Mouse (Mus musculus) thymus, adult 2 months (tissue): ENCODE data around the gene Hbb-bs. TPM values are rescaled to one million over a fixed set of nuclear protein-coding genes. Genes with fewer than 3 reads are reported as not detected.
"Not testable (repeated sequence)": the region's sequence is repeated elsewhere in the genome, so short reads cannot be mapped to it uniquely, and the experiment has no call there.

Source experiments
- DNase-seq: peaks from one replicate; pipeline ENCODE4 v3.0.0; 2021
- H3K27ac ChIP-seq: fragments of 200-500 bp; 2 replicates; pipeline ENCODE4 v1.5.1; 2012; ENCODE audit warnings: low read length, control low read depth; ENCODE audit not compliant: control insufficient read depth, insufficient read depth
- H3K27me3 ChIP-seq: fragments of 200-500 bp; 2 replicates; pipeline ENCODE4 v1.6.1; 2012; ENCODE audit warnings: mild to moderate bottlenecking, low read length, moderate library complexity, mixed read lengths; ENCODE audit not compliant: control insufficient read depth, insufficient read depth
- H3K36me3 ChIP-seq: fragments of 200-500 bp; 2 replicates; pipeline ENCODE4 v1.6.1; 2012; ENCODE audit warnings: mild to moderate bottlenecking, low read length, moderate library complexity; ENCODE audit not compliant: control insufficient read depth, insufficient read depth
- H3K4me1 ChIP-seq: fragments of 200-500 bp; replicated peaks from 2 replicates; pipeline ENCODE4 v1.6.1; 2012; ENCODE audit warnings: low read length; ENCODE audit not compliant: control insufficient read depth, insufficient read depth
- H3K4me3 ChIP-seq: fragments of 200-500 bp; 2 replicates; pipeline ENCODE4 v1.5.1; 2012; ENCODE audit warnings: mild to moderate bottlenecking, low read length, control low read depth, moderate library complexity; ENCODE audit not compliant: control insufficient read depth, insufficient read depth
- CTCF ChIP-seq: fragments of 200-500 bp; IDR thresholded peaks from 2 replicates; pipeline ENCODE4 v1.5.1; 2012; ENCODE audit warnings: mild to moderate bottlenecking, control low read depth, low read length, moderate library complexity, borderline replicate concordance; ENCODE audit not compliant: control insufficient read depth, poor library complexity, insufficient read depth; ENCODE audit errors: extremely low read depth
- POLR2A ChIP-seq: fragments of 200-500 bp; IDR thresholded peaks from 2 replicates; pipeline ENCODE4 v1.6.1; 2012; ENCODE audit warnings: mild to moderate bottlenecking, low read length, control low read depth, moderate library complexity; ENCODE audit not compliant: control insufficient read depth, poor library complexity, insufficient read depth; ENCODE audit errors: extremely low read depth
- WGBS: fragments of 180-500 bp; shearing (Covaris S2); methylation state at CpG from one replicate; pipeline ENCODE4 v1.1.7; 2018; 5-methylcytosine and 5-hydroxymethylcytosine counted together
- polyA plus RNA-seq: library from polyadenylated mRNA; depleted of rRNA; stranded (reverse); fragments of >200 nt; gene quantifications from 2 replicates; pipeline ENCODE4 v1.2.3, GENCODE M21; 2012

Gene Hbb-bs
- polyA plus RNA-seq, 1 experiment = 2,649 TPM

DNA sequence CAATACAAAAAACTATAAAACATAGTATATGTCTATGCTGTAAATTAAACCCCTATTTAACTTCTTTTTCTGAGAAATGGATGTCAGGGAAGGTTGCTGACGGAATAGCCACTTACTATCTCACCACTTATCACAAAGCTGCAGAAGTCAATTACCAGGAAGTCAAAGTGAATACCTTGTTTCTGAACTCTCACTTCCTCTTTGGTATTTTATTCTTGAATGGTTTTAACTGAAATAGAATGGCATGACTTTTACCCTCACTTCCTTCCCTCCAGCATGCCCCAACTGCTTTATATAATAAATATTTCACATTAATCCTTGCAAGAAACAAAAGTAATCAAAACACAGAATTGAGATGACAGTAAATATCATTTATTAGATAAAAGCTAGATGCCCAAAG lies 15.7 kb downstream of the Hbb-bs start:
- WGBS = 24% methylated on average over 1 of the region's 1 CpGs
- Histone ChIP-seq H3K36me3 (no peaks in the 10 kb centered on the region), H3K27me3 (no peaks in the 10 kb centered on the region), H3K27ac (no peak overlapping the region), H3K4me3 (no peak overlapping the region), H3K4me1 (no peaks in the 10 kb centered on the region)
- DNase-seq = no peak
- TF ChIP-seq POLR2A (no peak), CTCF (no peak)

DNA sequence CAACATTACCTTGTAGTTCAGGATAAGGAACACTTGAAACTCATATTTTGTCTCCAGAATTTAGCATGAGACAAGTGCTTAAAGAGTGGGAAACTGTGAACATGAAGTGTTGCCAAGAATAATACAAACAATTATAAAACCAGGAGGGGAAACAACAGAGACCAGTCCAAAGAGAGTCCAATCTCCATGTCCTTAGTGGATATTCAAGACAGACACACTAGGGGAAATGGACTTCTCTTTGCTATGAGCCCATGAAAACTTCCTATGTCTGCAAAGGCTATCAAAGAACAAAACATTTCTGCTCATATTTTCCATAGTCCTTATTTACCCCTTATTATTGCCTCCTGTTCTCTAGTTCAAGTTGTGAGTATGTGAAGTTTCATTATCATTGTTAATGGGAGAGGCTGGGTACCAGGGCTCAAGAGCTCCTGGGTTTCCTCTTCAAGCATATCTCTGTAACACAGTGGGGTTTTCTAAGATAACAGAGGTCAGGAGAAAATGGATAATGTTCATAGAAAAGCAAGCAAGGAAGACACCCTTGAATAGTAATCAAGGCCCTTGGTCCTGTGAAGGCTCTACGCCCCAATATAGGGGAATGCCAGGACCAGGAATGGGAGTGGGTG lies 16.6 kb downstream of the Hbb-bs start:
- no peak for TF ChIP-seq CTCF
- TF ChIP-seq POLR2A = no peak
- Histone ChIP-seq H3K4me3 (no peak overlapping the region), H3K27me3 (no peaks in the 10 kb centered on the region), H3K4me1 (no peaks in the 10 kb centered on the region), H3K27ac (no peak overlapping the region), H3K36me3 (no peaks in the 10 kb centered on the region)
- WGBS = 87% methylated on average over 1 of the region's 1 CpGs
- no peak for DNase-seq

- DNase-seq = no peak
- Histone ChIP-seq H3K27ac (no peak overlapping the region), H3K4me1 (no peaks in the 10 kb centered on the region), H3K4me3 (no peak overlapping the region), H3K27me3 (no peaks in the 10 kb centered on the region), H3K36me3 (no peaks in the 10 kb centered on the region)
- WGBS = 91% methylated on average over 3 of the region's 3 CpGs
- TF ChIP-seq CTCF = no peak
- no peak for TF ChIP-seq POLR2A
Measured at GRCm38 (mm10) chr7:103810746-103811145, 17.1 kb downstream of the Hbb-bs start.

- DNase-seq = no peak
- H3K27ac ChIP-seq = no peak overlapping the region
- H3K4me3 ChIP-seq = no peak overlapping the region
- H3K4me1 ChIP-seq = no peaks in the 10 kb centered on the region
- H3K27me3 ChIP-seq = no peaks in the 10 kb centered on the region
- TF ChIP-seq CTCF (no peak), POLR2A (no peak)
- WGBS = 98% methylated on average over 1 of the region's 1 CpGs
- no peaks in the 10 kb centered on the region for H3K36me3 ChIP-seq
Measured at GRCm38 (mm10) chr7:103810296-103810695, 17.6 kb downstream of the Hbb-bs start.

DNA sequence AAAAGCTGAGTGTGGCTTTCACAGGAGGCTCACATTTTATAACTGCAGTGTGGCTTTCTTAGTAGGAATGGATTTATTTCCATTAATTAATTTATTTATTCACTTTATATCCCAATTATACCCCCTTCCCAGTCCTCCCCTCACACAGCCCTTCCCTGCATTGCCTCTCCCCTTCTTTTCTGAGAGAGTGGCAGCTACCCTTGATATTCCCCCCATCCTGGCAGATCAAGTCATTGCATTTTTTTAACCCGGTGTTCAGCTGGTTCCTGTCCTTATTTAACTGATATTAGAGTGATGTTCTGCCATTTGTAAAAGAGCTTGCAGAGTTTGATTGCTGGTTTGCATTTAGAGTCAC lies 18.1 kb downstream of the Hbb-bs start:
- no peaks in the 10 kb centered on the region for H3K36me3 ChIP-seq
- no peak overlapping the region for H3K4me3 ChIP-seq
- no peak for DNase-seq
- WGBS = 53% methylated on average over 1 of the region's 1 CpGs
- no peaks in the 10 kb centered on the region for H3K27me3 ChIP-seq
- H3K4me1 ChIP-seq = no peaks in the 10 kb centered on the region
- no peak overlapping the region for H3K27ac ChIP-seq
- TF ChIP-seq POLR2A (no peak), CTCF (no peak)

- no peak overlapping the region for H3K27ac ChIP-seq
- DNase-seq = no peak
- no peaks in the 10 kb centered on the region for H3K27me3 ChIP-seq
- TF ChIP-seq POLR2A (no peak), CTCF (no peak)
- no peaks in the 10 kb centered on the region for H3K4me1 ChIP-seq
- WGBS = 53% methylated on average over 5 of the region's 5 CpGs
- no peak overlapping the region for H3K4me3 ChIP-seq
- no peaks in the 10 kb centered on the region for H3K36me3 ChIP-seq
Measured at GRCm38 (mm10) chr7:103808971-103809800, 18.7 kb downstream of the Hbb-bs start.

DNA sequence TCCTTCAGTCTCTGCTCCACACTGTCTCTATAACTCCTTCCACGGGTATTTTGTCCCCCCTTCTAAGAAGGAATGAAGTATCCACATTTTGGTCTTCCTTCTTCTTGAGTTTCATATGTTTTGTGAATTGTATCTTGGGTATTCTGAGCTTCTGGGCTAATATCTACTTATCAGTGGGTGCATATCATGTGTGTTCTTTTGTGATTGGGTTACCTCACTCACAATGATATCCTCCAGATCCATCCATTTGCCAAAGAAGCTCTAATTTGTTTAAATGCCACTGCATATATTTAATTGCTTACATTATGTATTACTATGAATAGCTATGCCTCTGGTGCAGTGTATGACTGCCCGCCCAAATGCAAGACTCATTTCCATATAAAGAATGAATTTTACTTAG lies 19.8 kb downstream of the Hbb-bs start:
- not testable (repeated sequence) for H3K27me3 ChIP-seq, H3K4me3 ChIP-seq, DNase-seq, H3K36me3 ChIP-seq, H3K27ac ChIP-seq, H3K4me1 ChIP-seq
- 80% methylated on average over 2 of the region's 2 CpGs for WGBS
